Mouse (Mus musculus) midbrain, embryonic 12.5 days (tissue): ENCODE results near the gene Hist2h2be. TPM values are rescaled to one million over a fixed set of nuclear protein-coding genes. Genes with fewer than 3 reads are reported as not detected.
"Not testable (repeated sequence)": the region's sequence is repeated elsewhere in the genome, so short reads cannot be mapped to it uniquely, and the experiment has no call there.

Experiments used
- ATAC-seq: fragments of 200-750 bp; cut with Nextera tagmentation; 2 replicates; pipeline ENCODE4 v1.8.0; 2017; ENCODE audit warnings: low read depth, moderate TSS enrichment, moderate library complexity; ENCODE audit not compliant: low FRiP score
- H3K27ac ChIP-seq: fragments of 300-500 bp; sonication (generic); replicated peaks from 2 replicates; pipeline ENCODE4 v1.5.1; 2016; ENCODE audit warnings: mild to moderate bottlenecking
- H3K27me3 ChIP-seq: fragments of 300-500 bp; sonication (generic); 2 replicates; pipeline ENCODE4 v1.6.1; 2016; ENCODE audit warnings: mild to moderate bottlenecking
- H3K36me3 ChIP-seq: fragments of 300-500 bp; sonication (generic); 2 replicates; pipeline ENCODE4 v1.6.1; 2016
- H3K4me1 ChIP-seq: fragments of 300-500 bp; sonication (generic); 2 replicates; pipeline ENCODE4 v1.6.1; 2016
- H3K4me2 ChIP-seq: fragments of 300-500 bp; sonication (generic); replicated peaks from 2 replicates; pipeline ENCODE4 v1.6.1; 2016; ENCODE audit warnings: mild to moderate bottlenecking, moderate library complexity
- H3K4me3 ChIP-seq: fragments of 300-500 bp; sonication (generic); 2 replicates; pipeline ENCODE4 v1.5.1; 2016; ENCODE audit warnings: mild to moderate bottlenecking
- H3K9ac ChIP-seq: fragments of 300-500 bp; sonication (generic); replicated peaks from 2 replicates; pipeline ENCODE4 v1.6.1; 2016; ENCODE audit warnings: mild to moderate bottlenecking, moderate library complexity
- H3K9me3 ChIP-seq: fragments of 300-500 bp; sonication (generic); 2 replicates; pipeline ENCODE4 v1.6.1; 2016; ENCODE audit warnings: mild to moderate bottlenecking
- WGBS: fragments of 180-500 bp; shearing (Covaris S2); methylation state at CpG from one replicate; pipeline ENCODE4 v1.1.7; 2016; 5-methylcytosine and 5-hydroxymethylcytosine counted together
- polyA plus RNA-seq: library from polyadenylated mRNA; unstranded; fragments of >200 nt; fragmentation: Nextera tagmentation; extraction: Ambion mirVana; gene quantifications from 2 replicates; pipeline ENCODE4 v1.2.1, GENCODE M21; 2016

The Hist2h2be gene
- polyA plus RNA-seq, 1 experiment from 2014 or later: 11.4 TPM

DNA sequence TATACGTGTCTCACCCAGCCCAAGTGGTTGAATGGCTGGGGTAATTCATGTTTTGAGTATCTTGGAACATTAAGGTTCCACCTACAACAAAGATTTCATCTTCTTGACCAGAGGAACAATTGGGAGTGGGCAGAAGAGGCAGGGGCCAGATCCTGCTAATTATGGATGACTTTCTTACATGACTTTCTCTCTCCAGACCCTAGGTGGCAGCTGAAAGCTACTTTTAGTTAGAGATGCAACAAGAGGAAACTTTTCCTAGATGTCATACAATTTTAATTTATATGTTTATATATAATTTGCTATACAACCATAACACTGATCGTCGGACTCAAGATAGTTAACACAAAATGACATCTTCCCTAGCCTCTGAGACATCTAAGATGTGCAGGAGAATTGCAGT is 13.1 kb upstream of the Hist2h2be start:
- H3K4me1 ChIP-seq: no peaks in the 10 kb centered on the region
- no peak overlapping the region for H3K4me2 ChIP-seq
- no peaks in the 10 kb centered on the region for H3K36me3 ChIP-seq
- no peaks in the 10 kb centered on the region for H3K27me3 ChIP-seq
- WGBS: 86% methylated on average over 3 of the region's 3 CpGs
- no peak overlapping the region for H3K4me3 ChIP-seq
- ATAC-seq: no peak
- no peaks in the 10 kb centered on the region for H3K9me3 ChIP-seq
- H3K27ac ChIP-seq: no peak overlapping the region
- H3K9ac ChIP-seq: no peak overlapping the region

- Histone ChIP-seq H3K9ac (no peak overlapping the region), H3K27me3 (no peaks in the 10 kb centered on the region), H3K4me1 (no peaks in the 10 kb centered on the region), H3K27ac (no peak overlapping the region), H3K4me2 (no peak overlapping the region), H3K36me3 (no peaks in the 10 kb centered on the region), H3K4me3 (no peak overlapping the region), H3K9me3 (no peaks in the 10 kb centered on the region)
- ATAC-seq: no peak
- WGBS: 24% methylated on average over 15 of the region's 15 CpGs
Observed at GRCm38 (mm10) chr3:96209242-96209641, 11.7 kb upstream of the Hist2h2be start.

DNA sequence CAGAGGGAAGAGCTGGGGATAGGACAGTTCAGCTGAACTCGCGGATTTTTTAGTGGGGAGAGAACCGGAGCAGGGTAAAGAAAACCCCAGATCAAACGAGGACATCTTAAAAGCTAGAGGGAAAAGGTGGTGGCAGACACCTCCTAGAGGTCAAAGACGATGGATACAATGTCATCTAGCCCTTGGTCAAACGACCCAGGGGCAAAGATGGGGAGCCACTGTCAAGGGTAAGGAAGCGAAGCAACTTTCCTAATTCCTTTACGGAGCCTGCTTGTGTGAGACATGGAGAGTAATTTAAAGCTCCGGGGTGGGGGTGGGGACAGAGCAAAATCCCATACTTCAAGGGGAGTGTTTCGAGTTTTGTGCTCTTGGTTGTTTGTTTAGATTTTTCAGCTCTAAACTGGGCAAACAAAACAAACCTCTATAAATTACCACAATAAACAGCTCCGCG is 1.7 kb upstream of the Hist2h2be start:
- Histone ChIP-seq H3K9me3 (no peaks in the 10 kb centered on the region), H3K27ac (peak overlapping the region; percentile 98), H3K27me3 (no peaks in the 10 kb centered on the region), H3K4me2 (peak overlapping the region; percentile 79), H3K9ac (peak overlapping the region; percentile 84), H3K36me3 (no peaks in the 10 kb centered on the region), H3K4me3 (peak overlapping the region; percentile 61), H3K4me1 (peaks cover 31% of the 10 kb centered on the region)
- ATAC-seq: peak; percentile 32
- WGBS: 0% methylated on average over 12 of the region's 12 CpGs

GRCm38 (mm10) chr3:96219661-96220130 is 1.2 kb upstream of the Hist2h2be start, which contains the start of the genes Bola1 and Hist2h2ab:
TSS of gene Bola1 (minus strand) at chr3:96219709.
TSS of gene Hist2h2ab (plus strand) at chr3:96219865.
- H3K9ac ChIP-seq: peak within 1 kb of the TSS; percentile 84
- peak within 1 kb of the TSS; percentile 79 for H3K4me2 ChIP-seq
- H3K4me1 ChIP-seq: peaks cover 34% of the 10 kb centered on the region
- peak within 1 kb of the TSS; percentile 98 for H3K27ac ChIP-seq
- H3K36me3 ChIP-seq: no peaks in the 10 kb centered on the region
- no peaks in the 10 kb centered on the region for H3K27me3 ChIP-seq
- under 1% methylated on average over 37 of the region's 37 CpGs for WGBS
- no peaks in the 10 kb centered on the region for H3K9me3 ChIP-seq
- ATAC-seq: peak; percentile 83
- peak within 1 kb of the TSS; percentile 61 for H3K4me3 ChIP-seq

DNA sequence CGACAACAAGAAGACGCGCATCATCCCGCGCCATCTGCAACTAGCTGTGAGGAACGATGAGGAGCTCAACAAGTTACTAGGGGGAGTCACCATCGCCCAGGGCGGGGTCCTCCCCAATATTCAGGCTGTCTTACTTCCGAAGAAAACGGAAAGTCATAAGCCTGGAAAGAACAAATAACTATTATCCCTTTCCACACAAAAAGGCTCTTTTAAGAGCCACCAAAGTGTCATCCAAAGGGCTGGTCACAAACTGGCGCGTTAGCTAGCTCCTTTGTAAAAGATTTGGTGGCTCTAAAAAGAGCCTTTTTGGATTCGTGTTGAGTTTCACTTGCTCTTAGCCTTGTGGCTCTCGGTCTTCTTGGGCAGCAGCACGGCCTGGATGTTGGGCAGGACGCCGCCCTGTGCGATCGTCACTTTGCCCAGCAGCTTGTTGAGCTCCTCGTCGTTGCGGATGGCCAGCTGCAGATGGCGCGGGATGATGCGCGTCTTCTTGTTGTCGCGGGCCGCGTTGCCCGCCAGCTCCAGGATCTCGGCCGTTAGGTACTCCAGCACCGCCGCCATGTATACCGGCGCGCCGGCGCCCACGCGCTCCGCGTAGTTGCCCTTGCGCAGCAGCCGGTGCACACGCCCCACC is 671 bp upstream of the Hist2h2be start:
- H3K4me2 ChIP-seq: peak overlapping the region; percentile 79
- H3K9me3 ChIP-seq, H3K36me3 ChIP-seq, H3K27me3 ChIP-seq: not testable (repeated sequence)
- peaks cover 36% of the 10 kb centered on the region for H3K4me1 ChIP-seq
- peak; percentile 20; the same call in 1 of the 2 replicates for ATAC-seq
- peak overlapping the region; percentile 84 for H3K9ac ChIP-seq
- under 1% methylated on average over 35 of the region's 47 CpGs for WGBS
- peak overlapping the region; percentile 98 for H3K27ac ChIP-seq
- peak overlapping the region; percentile 61 for H3K4me3 ChIP-seq

DNA sequence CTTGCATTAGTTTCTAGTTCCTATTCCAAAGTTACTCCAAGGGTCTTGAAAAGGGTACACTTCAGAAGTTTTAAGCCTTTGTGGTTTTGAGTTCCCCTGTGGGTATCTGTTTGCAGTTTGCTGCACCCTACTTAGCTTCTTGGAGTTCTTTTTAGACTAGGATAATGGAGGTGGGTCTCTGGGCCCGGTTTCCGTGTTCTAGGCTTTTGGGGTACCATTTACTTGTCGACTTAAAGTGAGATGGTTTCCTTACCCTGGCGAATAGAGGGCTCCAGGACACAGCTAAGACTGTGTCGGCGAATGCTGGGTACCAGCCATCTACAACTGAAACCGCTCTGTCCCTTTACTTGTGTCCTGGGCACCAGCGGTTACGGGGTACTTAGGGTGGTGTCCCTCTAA is 720 bp downstream of the Hist2h2be start:
- Histone ChIP-seq H3K4me3 (peak overlapping the region; percentile 61), H3K4me1 (peaks cover 46% of the 10 kb centered on the region), H3K27ac (peak overlapping the region; percentile 98), H3K9me3 (no peaks in the 10 kb centered on the region), H3K4me2 (peak overlapping the region; percentile 79), H3K9ac (peak overlapping the region; percentile 84), H3K27me3 (no peaks in the 10 kb centered on the region), H3K36me3 (no peaks in the 10 kb centered on the region)
- ATAC-seq: no peak
- WGBS: 15% methylated on average over 9 of the region's 9 CpGs

GRCm38 (mm10) chr3:96222774-96223173 is 1.9 kb downstream of the Hist2h2be start:
- Histone ChIP-seq H3K36me3 (no peaks in the 10 kb centered on the region), H3K9me3 (no peaks in the 10 kb centered on the region), H3K4me1 (peaks cover 46% of the 10 kb centered on the region), H3K27me3 (no peaks in the 10 kb centered on the region), H3K4me2 (peak overlapping the region; percentile 79), H3K9ac (peak overlapping the region; percentile 84; the same call in 1 of the 2 replicates), H3K27ac (no peak overlapping the region), H3K4me3 (no peak overlapping the region)
- 89% methylated on average over 4 of the region's 4 CpGs for WGBS
- no peak for ATAC-seq

DNA sequence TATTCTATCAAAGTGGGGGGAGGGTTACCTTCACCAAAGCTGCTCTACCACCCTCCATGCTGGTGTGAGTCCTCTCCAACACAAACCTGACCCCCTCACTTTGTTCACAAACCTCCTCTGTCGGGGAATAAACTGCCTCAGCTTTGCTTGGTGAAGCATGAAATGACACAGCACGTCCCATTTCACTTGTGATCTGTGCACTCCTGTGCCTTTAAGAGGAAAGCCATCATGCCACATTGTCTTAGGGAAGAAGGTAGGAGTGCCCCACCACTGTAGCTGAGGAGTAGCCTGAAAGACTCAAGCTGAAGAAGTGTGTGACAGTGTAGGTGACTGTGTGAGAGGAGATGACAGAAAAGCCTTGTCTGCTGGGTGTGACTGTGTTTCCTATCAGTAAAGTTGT is 4.5 kb downstream of the Hist2h2be start:
- Histone ChIP-seq H3K9me3 (no peaks in the 10 kb centered on the region), H3K4me1 (peaks cover 41% of the 10 kb centered on the region), H3K27ac (no peak overlapping the region), H3K9ac (no peak overlapping the region), H3K36me3 (no peaks in the 10 kb centered on the region), H3K4me2 (no peak overlapping the region), H3K4me3 (no peak overlapping the region), H3K27me3 (no peaks in the 10 kb centered on the region)
- no peak for ATAC-seq
- WGBS: 15% methylated on average over 2 of the region's 2 CpGs

- Histone ChIP-seq H3K4me3 (no peak overlapping the region), H3K9me3 (no peaks in the 10 kb centered on the region), H3K4me1 (peaks cover 30% of the 10 kb centered on the region), H3K36me3 (no peaks in the 10 kb centered on the region), H3K27ac (no peak overlapping the region), H3K9ac (no peak overlapping the region), H3K27me3 (no peaks in the 10 kb centered on the region), H3K4me2 (no peak overlapping the region)
- 68% methylated on average over 8 of the region's 8 CpGs for WGBS
- no peak for ATAC-seq
Observed at GRCm38 (mm10) chr3:96226695-96227648, 6.1 kb downstream of the Hist2h2be start.

- Histone ChIP-seq H3K9me3 (no peaks in the 10 kb centered on the region), H3K27me3 (no peaks in the 10 kb centered on the region), H3K4me1 (peaks cover 19% of the 10 kb centered on the region; the same call in 1 of the 2 replicates), H3K4me3 (no peak overlapping the region), H3K27ac (no peak overlapping the region), H3K9ac (no peak overlapping the region), H3K36me3 (no peaks in the 10 kb centered on the region), H3K4me2 (no peak overlapping the region)
- WGBS: 66% methylated on average over 2 of the region's 2 CpGs
- ATAC-seq: no peak
Observed at GRCm38 (mm10) chr3:96228828-96229227, 7.9 kb downstream of the Hist2h2be start.

GRCm38 (mm10) chr3:96230404-96230803 is 9.5 kb downstream of the Hist2h2be start:
- Histone ChIP-seq H3K9me3 (no peaks in the 10 kb centered on the region), H3K4me1 (peaks cover 9% of the 10 kb centered on the region; the same call in 1 of the 2 replicates), H3K27ac (no peak overlapping the region), H3K4me3 (no peak overlapping the region), H3K4me2 (no peak overlapping the region), H3K9ac (no peak overlapping the region), H3K36me3 (no peaks in the 10 kb centered on the region), H3K27me3 (no peaks in the 10 kb centered on the region)
- WGBS: 71% methylated on average over 2 of the region's 2 CpGs
- no peak for ATAC-seq
